Mouse (Mus musculus): ENCODE measurements at regions not wholly inside any gene's neighbourhood (a gene's known extent, or its start where the extent isn't known, plus 50 kb on each side); places are given as distances from the start of the nearest gene placed in this dataset.

- Histone ChIP-seq H3K9me3 (replicated peaks) (no peaks in the 10 kb centered on the region), H3K4me3 (no peak overlapping the region), H3K4me1 (replicated peaks) (peaks cover 3% of the 10 kb centered on the region), H3K27ac (ENCODE audit: poor library complexity, severe bottlenecking) (no peak overlapping the region), H3K27me3 (replicated peaks) (peaks cover 57% of the 10 kb centered on the region), H3K36me3 (no peaks in the 10 kb centered on the region), H3K9ac (no peak overlapping the region), H3K4me2 (peak overlapping the region; percentile 35)
- ATAC-seq (ENCODE audit: insufficient number of reproducible peaks, low FRiP score) = no peak
- 18% methylated on average over 20 of the region's 28 CpGs for WGBS
These were observed 122.9 kb upstream of the Pja1 start for GRCm38 (mm10) chrX:99593872-99594487.

- H3K36me3 ChIP-seq = no peaks in the 10 kb centered on the region
- H3K27ac ChIP-seq (ENCODE audit: poor library complexity, severe bottlenecking) = no peak overlapping the region
- ATAC-seq (ENCODE audit: insufficient number of reproducible peaks, low FRiP score) = no peak
- H3K4me3 ChIP-seq = no peak overlapping the region
- H3K4me1 ChIP-seq (replicated peaks) = peaks cover 3% of the 10 kb centered on the region
- WGBS = 50% methylated on average over 11 of the region's 11 CpGs
- no peak overlapping the region for H3K4me2 ChIP-seq
- peaks cover 60% of the 10 kb centered on the region for H3K27me3 ChIP-seq (replicated peaks)
- H3K9ac ChIP-seq = no peak overlapping the region
- H3K9me3 ChIP-seq (replicated peaks) = no peaks in the 10 kb centered on the region
These were observed 121.9 kb upstream of the Pja1 start for GRCm38 (mm10) chrX:99592980-99593379.

- peaks cover 42% of the 10 kb centered on the region for H3K27me3 ChIP-seq (replicated peaks)
- no peaks in the 10 kb centered on the region for H3K36me3 ChIP-seq
- H3K9ac ChIP-seq = no peak overlapping the region
- H3K4me3 ChIP-seq = no peak overlapping the region
- no peak overlapping the region for H3K4me2 ChIP-seq
- no peak for ATAC-seq (ENCODE audit: insufficient number of reproducible peaks, low FRiP score)
- WGBS = 38% methylated on average over 2 of the region's 2 CpGs
- no peaks in the 10 kb centered on the region for H3K9me3 ChIP-seq (replicated peaks)
- peaks cover 5% of the 10 kb centered on the region; the same call in 1 of the 2 replicates for H3K4me1 ChIP-seq (replicated peaks)
- no peak overlapping the region for H3K27ac ChIP-seq (ENCODE audit: poor library complexity, severe bottlenecking)
These were observed 116.2 kb upstream of the Pja1 start for GRCm38 (mm10) chrX:99587284-99587683.

- Histone ChIP-seq H3K27me3 (replicated peaks) (peaks cover 41% of the 10 kb centered on the region), H3K36me3 (no peaks in the 10 kb centered on the region), H3K4me2 (no peak overlapping the region), H3K9me3 (replicated peaks) (no peaks in the 10 kb centered on the region), H3K9ac (no peak overlapping the region), H3K27ac (ENCODE audit: poor library complexity, severe bottlenecking) (no peak overlapping the region), H3K4me3 (no peak overlapping the region), H3K4me1 (replicated peaks) (peaks cover 5% of the 10 kb centered on the region; the same call in 1 of the 2 replicates)
- ATAC-seq (ENCODE audit: insufficient number of reproducible peaks, low FRiP score) = no peak
- WGBS = 60% methylated on average over 11 of the region's 11 CpGs
These were observed 115.2 kb upstream of the Pja1 start for GRCm38 (mm10) chrX:99586282-99586681.

- no peak overlapping the region for H3K4me2 ChIP-seq
These were observed 114.6 kb upstream of the Pja1 start for GRCm38 (mm10) chrX:99585703-99586102.

GRCm38 (mm10) chrX:99582611-99583010, 111.5 kb upstream of the Pja1 start:
- Histone ChIP-seq H3K4me3 (no peak overlapping the region), H3K27ac (ENCODE audit: poor library complexity, severe bottlenecking) (no peak overlapping the region), H3K4me1 (replicated peaks) (0 out of 2 replicates have a peak, but pooled peaks cover 5% of the 10 kb centered on the region), H3K9ac (no peak overlapping the region), H3K9me3 (replicated peaks) (no peaks in the 10 kb centered on the region), H3K4me2 (no peak overlapping the region), H3K36me3 (no peaks in the 10 kb centered on the region), H3K27me3 (replicated peaks) (peaks cover 52% of the 10 kb centered on the region)
- ATAC-seq (ENCODE audit: insufficient number of reproducible peaks, low FRiP score) = no peak
- 90% methylated on average over 9 of the region's 9 CpGs for WGBS

More at GRCm38 (mm10) chrX:99585703-99586102, 114.6 kb upstream of the Pja1 start:
- ATAC-seq (ENCODE audit: insufficient number of reproducible peaks, low FRiP score) = no peak
- 0 out of 2 replicates have a peak, but pooled peaks cover 5% of the 10 kb centered on the region for H3K4me1 ChIP-seq (replicated peaks)
- peaks cover 42% of the 10 kb centered on the region for H3K27me3 ChIP-seq (replicated peaks)
- WGBS = 36% methylated on average over 3 of the region's 3 CpGs
- H3K4me3 ChIP-seq = no peak overlapping the region
- no peak overlapping the region for H3K27ac ChIP-seq (ENCODE audit: poor library complexity, severe bottlenecking)
- no peaks in the 10 kb centered on the region for H3K36me3 ChIP-seq
- H3K9me3 ChIP-seq (replicated peaks) = no peaks in the 10 kb centered on the region
- H3K9ac ChIP-seq = no peak overlapping the region

- Histone ChIP-seq H3K9ac (no peak overlapping the region), H3K4me3 (no peak overlapping the region), H3K4me1 (replicated peaks) (no peaks in the 10 kb centered on the region), H3K36me3 (no peaks in the 10 kb centered on the region), H3K27me3 (replicated peaks) (peaks cover 56% of the 10 kb centered on the region), H3K9me3 (replicated peaks) (no peaks in the 10 kb centered on the region), H3K27ac (ENCODE audit: poor library complexity, severe bottlenecking) (no peak overlapping the region), H3K4me2 (no peak overlapping the region)
- ATAC-seq (ENCODE audit: insufficient number of reproducible peaks, low FRiP score) = no peak
- WGBS = 42% methylated on average over 10 of the region's 10 CpGs
These were observed 110.8 kb upstream of the Pja1 start for GRCm38 (mm10) chrX:99581632-99582466.

GRCm38 (mm10) chrX:99579206-99579605, 108.1 kb upstream of the Pja1 start:
- H3K4me3 ChIP-seq = no peak overlapping the region
- no peaks in the 10 kb centered on the region for H3K9me3 ChIP-seq (replicated peaks)
- no peaks in the 10 kb centered on the region for H3K4me1 ChIP-seq (replicated peaks)
- H3K4me2 ChIP-seq = no peak overlapping the region
- no peak overlapping the region for H3K27ac ChIP-seq (ENCODE audit: poor library complexity, severe bottlenecking)
- H3K27me3 ChIP-seq (replicated peaks) = peaks cover 70% of the 10 kb centered on the region
- WGBS = 56% methylated on average over 4 of the region's 4 CpGs
- no peak for ATAC-seq (ENCODE audit: insufficient number of reproducible peaks, low FRiP score)
- H3K9ac ChIP-seq = no peak overlapping the region
- H3K36me3 ChIP-seq = no peaks in the 10 kb centered on the region

GRCm38 (mm10) chrX:99578796-99579195, 107.7 kb upstream of the Pja1 start:
- Histone ChIP-seq H3K9me3 (replicated peaks) (no peaks in the 10 kb centered on the region), H3K4me3 (no peak overlapping the region), H3K4me2 (no peak overlapping the region), H3K36me3 (no peaks in the 10 kb centered on the region), H3K27me3 (replicated peaks) (peaks cover 71% of the 10 kb centered on the region), H3K9ac (no peak overlapping the region), H3K4me1 (replicated peaks) (no peaks in the 10 kb centered on the region), H3K27ac (ENCODE audit: poor library complexity, severe bottlenecking) (no peak overlapping the region)
- ATAC-seq (ENCODE audit: insufficient number of reproducible peaks, low FRiP score) = no peak
- 83% methylated on average over 2 of the region's 2 CpGs for WGBS

GRCm38 (mm10) chrX:99575105-99575504, 104.0 kb upstream of the Pja1 start:
- Histone ChIP-seq H3K27ac (ENCODE audit: poor library complexity, severe bottlenecking) (no peak overlapping the region), H3K4me3 (no peak overlapping the region), H3K4me1 (replicated peaks) (no peaks in the 10 kb centered on the region), H3K9me3 (replicated peaks) (no peaks in the 10 kb centered on the region), H3K9ac (no peak overlapping the region), H3K4me2 (peak overlapping the region; percentile 64; the same call in 1 of the 2 replicates), H3K36me3 (no peaks in the 10 kb centered on the region), H3K27me3 (replicated peaks) (peaks cover 71% of the 10 kb centered on the region)
- no peak for ATAC-seq (ENCODE audit: insufficient number of reproducible peaks, low FRiP score)
- WGBS = 46% methylated on average over 5 of the region's 5 CpGs

- Histone ChIP-seq H3K4me3 (peak overlapping the region; percentile 35), H3K27ac (ENCODE audit: poor library complexity, severe bottlenecking) (no peak overlapping the region), H3K36me3 (no peaks in the 10 kb centered on the region), H3K4me1 (replicated peaks) (no peaks in the 10 kb centered on the region), H3K27me3 (replicated peaks) (peaks cover 72% of the 10 kb centered on the region), H3K4me2 (peak overlapping the region; percentile 64), H3K9me3 (replicated peaks) (no peaks in the 10 kb centered on the region), H3K9ac (0 out of 2 replicates have a peak overlapping the region, but pooled peaks have one; percentile 24)
- WGBS = 35% methylated on average over 18 of the region's 18 CpGs
- no peak for ATAC-seq (ENCODE audit: insufficient number of reproducible peaks, low FRiP score)
These were observed 103.5 kb upstream of the Pja1 start for GRCm38 (mm10) chrX:99574441-99575103.

Data from heart, embryonic 12.5 days (tissue).